Mouse (Mus musculus): ENCODE results near the gene Setd1a.
"Not testable (repeated sequence)": the region's sequence is repeated elsewhere in the genome, so short reads cannot be mapped to it uniquely, and the experiment has no call there.

The Setd1a gene

DNA sequence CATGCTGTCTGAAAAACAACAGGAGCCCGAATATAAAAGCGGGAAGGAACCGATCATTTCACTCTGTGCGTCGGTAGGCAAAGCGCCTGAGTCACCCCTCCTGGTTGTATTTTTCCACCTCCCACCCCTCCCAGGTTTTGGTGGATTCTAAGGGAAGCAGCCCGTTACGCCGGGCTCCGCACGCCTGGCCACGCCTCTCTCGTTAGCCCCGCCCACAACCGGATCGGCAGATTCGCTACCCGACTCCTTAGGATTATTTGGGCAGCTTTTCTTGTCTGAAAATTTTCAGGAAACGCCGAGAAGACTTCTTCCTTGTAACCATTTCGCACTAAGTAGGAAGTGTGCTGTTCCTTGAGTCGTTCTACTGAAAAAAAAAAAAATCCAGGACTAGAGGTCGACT is at the start of gene Setd1a:
Gene Setd1a (plus strand): TSS at position 245 of the 400 bp plus-strand sequence.
- DNase-seq (ENCODE audit: low spot score in 2 of 2), result peak in 1 of 2 experiments; percentile 87

DNA sequence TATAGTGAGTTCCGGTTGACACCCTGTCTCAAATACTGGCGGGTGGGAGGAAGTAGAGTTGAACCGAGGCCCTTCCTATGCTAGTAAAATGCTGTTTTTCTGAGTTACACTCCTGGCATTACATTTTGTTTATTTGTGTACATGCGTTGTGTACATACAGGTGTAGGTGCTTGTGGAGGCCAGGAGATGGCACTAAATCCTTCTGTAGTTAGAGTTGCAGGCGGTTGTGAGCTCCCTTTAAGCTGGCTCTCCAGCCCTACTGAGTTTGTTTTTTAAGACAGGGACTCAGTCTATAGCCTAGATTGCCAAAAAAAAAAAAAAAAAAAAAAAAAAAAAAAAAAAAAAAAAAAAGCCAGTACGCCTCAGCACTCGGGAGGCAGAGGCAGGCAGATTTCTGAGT is 48.6 kb upstream of the Setd1a start:
- DNase-seq (ENCODE audit: low spot score in 2 of 2), result no peak

DNA sequence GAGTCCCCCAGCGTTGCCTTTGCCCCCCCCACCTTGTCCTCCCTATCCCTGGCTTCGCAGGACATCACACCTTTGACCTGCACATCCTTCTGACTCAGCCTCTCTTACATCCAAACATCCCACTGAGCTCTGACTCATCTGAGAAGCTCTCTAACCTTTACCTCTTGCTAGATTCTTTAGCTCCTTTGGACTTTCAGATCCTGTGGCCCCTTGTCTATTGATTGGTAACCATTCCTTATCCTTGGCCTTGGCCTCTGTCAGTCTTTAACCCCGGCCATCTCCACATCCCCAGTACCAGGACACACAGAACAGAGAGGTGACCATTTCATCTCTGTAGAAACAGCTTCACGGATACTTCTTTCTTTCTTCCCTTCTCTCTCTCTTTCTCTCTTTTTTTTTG is 46.3 kb upstream of the Setd1a start:
- no peak for DNase-seq (ENCODE audit: low spot score in 2 of 2)

DNA sequence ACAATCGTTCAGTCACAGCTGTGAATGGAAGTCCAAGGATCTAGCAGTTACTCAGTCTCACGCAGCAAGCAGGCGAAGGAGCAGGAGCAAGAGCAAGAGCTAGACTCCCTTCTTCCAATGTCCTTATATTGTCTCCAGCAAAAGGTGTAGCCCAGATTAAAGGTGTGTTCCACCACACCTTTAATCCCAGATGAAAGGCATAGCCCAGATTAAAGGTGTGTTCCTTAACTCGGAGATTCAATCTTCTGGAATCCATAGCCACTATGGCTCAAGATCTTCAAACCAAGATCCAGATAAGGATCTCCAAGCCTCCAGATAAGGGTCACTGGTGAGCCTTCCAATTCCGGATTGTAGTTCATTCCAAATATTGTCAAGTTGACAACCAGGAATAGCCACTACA is 44.4 kb upstream of the Setd1a start, which contains the start of gene Ctf2:
Gene Ctf2 (minus strand): TSS at position 101 of the 400 bp plus-strand sequence.
- DNase-seq (ENCODE audit: low spot score in 2 of 2), result not testable (repeated sequence)

DNA sequence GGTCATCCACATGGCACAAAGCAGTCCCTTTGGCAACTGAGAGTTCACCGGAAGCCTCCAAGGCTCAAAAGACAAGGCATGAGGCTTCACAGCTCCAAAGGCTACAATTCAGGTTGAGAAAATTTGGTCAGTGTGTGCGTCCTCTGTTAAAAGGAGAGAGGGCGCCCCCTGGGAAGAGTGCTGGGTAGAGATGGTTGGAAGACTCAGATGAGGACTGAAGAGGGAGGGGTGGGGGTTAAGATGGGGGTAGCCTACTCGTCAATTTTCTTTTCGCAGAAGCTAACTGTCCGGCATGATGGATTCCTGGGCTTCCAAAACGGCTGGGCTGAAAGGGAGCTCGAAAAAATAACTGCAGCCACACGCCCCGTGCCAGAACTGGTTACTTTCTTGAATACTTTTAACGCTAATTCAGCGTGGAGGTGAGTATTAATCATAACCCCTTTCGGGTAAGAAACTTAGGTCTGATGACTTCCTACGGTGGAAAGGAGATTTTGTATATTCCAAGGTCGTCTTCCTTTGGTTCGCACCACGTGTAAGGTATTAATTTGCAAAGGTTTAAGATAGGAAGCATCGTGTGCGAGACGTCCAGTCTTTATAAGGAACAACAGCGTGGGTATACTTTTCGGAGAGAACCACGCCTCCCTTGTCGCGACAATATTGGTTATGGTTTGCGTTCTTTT is 32.0 kb upstream of the Setd1a start, which contains the start of gene Fbxl19:
Gene Fbxl19 (plus strand): TSS at position 178 of the 680 bp plus-strand sequence.
- DNase-seq (ENCODE audit: low spot score in 2 of 2), result peak in 1 of 2 experiments; percentile 83

DNA sequence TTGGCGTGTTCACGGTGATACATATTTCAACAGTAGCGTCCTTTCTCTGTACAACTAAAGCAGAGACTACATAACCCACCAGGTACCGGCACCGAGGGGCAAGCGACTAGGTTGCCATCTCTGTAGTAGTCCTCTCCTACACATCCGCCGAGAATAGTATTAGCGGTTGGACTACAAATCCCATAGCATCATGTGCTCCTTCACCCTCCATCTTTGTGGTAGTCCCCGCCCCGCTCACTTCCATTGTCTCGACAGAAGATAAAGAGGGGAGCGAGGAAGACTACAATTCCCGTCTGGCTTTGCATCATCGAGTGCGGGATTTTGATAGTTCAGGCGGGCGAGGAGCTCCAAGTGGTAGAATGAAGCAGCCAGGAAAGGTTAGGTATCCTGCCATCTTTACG is 31.2 kb upstream of the Setd1a start:
- peak; percentile 96 to 97 for DNase-seq (ENCODE audit: low spot score in 2 of 2)

DNA sequence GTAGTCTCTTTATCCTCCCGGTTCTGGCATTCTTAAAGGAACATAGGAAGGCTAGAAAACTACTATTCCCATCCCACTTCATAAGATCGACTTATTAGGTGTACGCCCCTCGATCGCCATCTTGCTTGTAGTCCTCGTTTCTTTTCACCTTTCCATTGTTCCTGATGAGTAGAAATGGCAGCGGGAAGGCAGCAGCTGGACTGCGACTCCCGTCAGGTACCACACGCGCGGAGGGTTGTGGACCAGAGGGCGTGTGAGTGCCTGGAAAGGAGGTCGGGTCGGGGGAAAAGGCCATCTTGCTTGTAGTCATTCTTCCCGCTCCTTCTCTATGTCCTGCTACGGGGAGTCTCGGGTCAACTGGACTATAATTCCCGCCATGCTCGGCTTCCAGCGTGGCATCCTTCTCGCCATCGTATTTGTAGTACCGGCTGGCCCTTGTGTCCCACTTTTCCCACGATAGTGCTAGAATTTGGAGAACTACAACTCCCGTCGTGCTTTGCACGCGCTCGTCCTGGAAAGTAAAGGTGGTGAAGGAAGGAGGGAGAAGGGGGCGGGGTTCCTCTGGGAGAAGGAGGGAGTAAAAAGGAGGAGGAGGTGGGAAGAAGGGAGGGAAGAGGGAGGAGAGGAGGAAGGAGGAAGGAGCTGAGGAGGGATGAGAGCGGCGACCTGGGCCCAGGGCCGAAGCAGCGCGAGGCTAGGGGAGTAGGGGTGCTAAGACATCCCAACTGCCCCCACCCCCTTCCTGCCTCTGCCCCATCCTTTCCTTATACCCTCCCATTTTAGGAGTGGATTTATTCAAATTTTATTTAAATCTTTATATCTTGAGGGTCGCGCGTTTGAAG is 30.6 kb upstream of the Setd1a start:
- DNase-seq (ENCODE audit: low spot score in 2 of 2), result peak; percentile 99

DNA sequence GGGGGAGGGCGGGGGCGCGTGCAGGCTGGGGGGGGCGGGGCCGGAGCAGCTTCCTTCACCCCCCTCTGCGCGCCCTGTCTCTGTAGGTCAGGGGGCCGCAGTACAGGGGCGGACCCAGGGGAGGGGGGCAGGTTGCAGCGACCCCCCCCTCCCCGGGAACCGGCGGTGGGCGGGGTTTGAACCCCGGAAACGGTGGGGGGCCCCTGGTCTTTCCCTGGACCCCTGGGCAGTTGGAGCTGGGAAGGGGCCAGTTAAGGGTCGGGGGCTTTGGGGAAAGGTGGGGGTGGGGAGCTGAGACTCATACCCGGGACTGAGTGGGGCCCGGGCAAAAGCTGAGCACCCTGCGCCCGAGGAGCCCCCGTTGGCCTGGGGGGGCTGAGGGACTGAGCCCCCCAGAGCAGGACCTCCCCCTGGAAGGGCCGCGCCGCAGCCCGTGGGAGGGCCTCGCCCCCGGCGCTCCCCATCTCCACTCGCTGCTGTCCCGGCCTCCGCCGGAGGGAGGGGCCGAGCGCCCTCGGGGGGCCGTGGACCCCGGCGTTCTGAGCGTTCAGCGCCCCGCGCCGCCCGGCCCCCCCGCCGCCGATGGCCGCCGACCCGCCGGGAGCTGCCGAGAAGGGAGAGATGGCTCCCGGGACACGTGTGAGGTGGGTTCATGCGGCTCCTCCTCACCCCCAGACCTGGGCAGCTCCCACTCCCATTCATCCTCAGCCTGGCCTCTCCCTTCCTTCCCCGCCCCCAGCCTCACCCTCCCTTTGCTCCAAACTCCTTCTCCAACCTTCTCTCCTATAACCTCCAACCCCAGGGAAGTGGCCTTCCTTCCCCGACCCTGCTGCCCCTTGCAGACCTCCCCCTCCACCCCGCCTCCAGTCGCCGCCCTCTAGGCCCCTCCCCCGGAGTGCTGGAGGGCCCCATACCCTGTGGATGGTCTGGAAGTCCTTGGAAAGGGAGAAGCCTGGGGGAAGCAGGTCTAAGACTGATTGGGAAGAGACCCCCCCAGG is 29.7 kb upstream of the Setd1a start:
- no peak for DNase-seq (ENCODE audit: low spot score in 2 of 2)

DNA sequence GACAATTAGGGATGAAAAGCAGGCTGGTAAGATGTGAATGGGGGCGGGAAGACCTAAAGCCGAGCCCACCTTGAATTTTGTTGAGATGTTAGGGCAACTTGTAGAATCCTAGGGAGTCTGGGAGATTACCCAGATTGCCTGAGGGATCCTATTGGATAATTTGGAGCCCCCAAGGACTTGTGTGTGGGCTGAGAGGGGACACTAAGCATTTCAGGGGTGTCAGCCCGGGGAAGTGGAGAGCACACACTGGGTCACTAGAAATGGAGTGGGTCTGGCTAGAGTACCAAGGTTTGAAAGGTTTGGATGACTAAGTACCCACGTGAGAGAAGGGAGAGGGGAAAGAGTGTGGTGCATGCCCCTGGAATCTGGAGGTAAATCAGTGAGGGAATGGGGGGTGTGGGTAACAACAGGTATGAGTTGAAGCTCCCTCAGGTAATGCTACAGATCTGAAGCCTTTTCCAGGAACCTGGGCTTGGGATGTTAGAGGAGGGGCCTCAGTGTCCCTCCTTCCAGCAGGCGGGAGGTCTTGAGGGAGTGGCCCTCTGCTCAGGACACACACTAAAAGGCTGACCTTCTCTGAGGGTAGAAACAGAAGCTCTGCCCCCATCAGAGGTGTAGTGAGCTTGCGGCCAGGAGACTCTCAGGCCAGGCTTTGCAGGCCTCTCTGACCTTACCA is 28.8 kb upstream of the Setd1a start:
- DNase-seq (ENCODE audit: low spot score in 2 of 2), result no peak

DNA sequence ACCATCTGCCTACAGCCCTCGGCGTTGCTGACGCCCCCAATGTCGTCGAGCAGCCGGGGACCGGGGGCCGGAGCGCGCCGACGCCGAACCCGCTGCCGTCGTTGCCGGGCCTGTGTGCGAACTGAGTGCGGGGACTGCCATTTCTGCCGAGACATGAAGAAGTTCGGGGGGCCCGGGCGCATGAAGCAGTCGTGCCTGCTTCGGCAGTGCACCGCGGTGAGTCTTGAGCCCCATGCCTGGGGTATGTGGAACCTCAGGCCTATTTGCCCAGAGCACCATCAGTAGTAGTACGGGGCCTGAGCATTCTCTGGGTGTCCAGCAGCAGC is 28.3 kb upstream of the Setd1a start:
- DNase-seq (ENCODE audit: low spot score in 2 of 2), result no peak

DNA sequence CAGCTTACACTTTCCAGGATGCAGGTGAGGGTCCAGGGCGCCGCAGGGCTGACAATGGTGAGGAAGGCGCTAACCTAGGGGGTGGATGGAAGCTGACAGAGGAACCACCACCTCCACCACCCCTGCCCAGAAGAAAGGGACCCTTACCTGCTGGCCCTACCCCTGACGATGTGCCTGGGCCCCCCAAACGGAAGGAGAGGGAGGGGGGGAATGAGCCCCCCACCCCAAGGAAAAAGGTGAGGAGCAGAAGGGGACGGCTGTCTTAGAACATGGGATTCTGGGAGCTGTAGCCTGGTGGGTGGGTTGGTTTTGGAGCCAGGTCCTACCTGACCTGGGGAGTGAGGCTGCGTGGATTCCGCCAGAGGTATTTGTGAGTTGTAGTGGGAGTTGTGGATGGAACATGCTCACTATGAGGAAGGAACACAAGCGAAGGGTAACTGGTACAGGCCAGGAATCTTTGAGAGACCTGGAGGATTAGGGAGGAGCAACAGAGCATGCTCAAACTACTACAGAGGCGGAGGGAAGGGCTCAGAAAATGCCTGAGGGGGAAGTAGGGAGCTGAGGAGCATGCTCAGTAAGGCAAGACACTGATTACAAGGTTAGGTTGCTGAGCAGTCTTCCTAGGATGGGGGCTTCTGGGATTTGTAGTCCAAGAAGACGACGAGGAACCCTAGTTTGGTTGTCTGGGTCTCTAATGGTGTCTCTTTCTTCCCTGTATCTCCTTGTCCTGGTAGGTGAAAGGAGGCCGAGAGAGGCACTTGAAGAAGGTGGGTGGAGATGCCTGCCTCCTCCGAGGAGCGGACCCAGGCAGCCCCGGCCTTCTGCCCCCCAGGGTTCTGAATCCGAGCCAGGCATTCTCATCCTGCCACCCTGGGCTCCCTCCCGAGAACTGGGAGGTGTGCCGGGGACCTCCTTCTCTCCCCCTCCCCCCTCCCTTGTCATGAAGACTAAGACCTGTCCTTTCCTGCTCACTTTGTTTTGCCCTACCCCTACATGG is 26.0 kb upstream of the Setd1a start:
- DNase-seq (ENCODE audit: low spot score in 2 of 2), result peak in 1 of 2 experiments; percentile 76

DNA sequence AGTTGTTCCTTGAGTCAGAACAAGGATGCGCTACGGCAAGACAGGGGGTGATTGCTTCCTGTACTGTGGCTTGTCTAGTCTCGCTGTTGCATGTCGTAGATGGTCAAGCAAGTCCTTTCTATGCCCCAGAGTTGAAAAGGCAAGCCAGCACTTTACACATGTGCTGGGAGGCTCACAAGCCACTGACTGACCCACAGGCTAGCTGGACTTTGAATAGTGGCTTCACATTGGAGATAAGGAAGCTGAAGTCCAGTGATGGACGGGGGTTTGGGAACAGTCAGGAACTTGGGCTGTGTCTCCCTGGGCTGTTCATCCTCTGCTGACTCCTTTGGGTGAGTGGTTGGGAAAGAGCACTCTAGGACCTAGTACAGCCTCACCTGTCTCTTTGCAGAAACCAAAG is 24.9 kb upstream of the Setd1a start:
- no peak for DNase-seq (ENCODE audit: low spot score in 2 of 2)

DNA sequence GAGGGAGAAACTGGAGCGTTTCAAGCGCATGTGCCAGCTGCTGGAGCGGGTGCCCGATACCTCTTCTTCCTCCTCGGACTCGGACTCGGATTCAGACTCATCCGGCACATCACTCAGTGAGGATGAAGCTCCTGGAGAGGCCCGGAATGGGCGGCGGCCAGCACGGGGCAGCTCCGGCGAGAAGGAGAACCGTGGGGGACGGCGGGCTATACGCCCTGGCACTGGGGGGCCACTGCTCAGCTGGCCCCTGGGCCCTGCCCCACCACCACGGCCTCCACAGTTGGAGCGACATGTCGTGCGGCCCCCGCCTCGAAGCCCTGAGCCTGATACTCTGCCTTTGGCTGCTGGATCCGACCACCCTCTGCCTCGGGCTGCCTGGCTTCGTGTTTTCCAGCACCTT is 24.4 kb upstream of the Setd1a start:
- DNase-seq (ENCODE audit: low spot score in 2 of 2), result no peak

DNA sequence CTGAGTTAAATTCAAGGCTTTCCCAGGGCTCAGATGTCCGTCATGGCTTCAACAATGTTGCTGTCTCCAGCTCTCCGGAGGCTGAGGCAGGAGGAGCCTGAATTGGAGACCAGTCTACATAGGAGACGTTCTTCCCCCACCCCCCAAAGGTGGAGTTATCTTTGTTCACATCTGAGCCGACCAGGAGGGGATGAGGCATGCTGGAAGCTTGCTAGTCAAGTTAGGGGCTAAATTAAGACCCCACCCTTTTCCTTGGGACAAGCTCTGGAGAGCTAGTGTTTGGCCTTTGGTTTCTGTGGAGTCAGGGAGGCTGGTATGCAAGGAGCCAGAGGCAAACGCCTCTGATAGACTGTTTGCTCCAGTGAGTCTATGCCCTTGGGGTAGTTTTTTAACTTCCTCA is 23.3 kb upstream of the Setd1a start:
- no peak for DNase-seq (ENCODE audit: low spot score in 2 of 2)

DNA sequence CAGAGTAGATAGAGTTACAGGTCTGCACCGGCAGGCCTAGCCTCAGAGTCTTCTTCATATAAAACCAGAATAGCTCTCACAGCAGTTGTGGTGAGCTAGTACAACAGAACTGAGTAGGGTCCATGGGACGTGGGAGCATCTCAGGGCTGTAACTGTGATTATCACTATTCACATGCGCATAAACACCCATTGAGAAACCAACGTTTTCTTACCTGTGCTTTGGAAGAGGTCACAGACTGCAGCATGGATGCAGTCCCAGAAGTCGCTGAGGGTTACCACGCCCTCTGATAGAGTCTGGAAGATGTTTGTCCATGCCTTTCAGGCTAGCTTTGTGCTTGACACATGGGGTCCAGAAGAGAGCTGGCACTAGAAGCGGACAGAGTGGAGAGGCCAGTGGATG is 22.7 kb upstream of the Setd1a start:
- DNase-seq (ENCODE audit: low spot score in 2 of 2), result no peak

DNA sequence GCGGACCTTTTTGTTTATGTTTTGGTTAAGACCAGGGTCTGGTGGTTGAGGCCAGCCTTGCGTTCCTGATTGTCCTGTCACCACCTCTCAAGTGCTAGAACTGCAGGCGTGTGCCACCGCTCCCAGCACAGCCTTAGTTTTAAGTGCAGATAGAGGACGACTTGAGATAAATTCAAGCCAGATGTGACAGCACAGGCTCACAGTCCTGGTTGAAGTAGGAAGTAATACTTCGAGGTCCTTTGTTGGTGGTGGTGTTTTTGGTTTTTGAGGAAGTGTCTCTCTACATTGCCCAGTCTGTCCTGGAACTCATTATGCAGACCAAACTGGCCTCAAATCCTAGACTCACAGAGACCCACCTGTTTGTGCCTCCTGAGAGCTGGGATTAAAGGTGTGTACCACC is 16.8 kb upstream of the Setd1a start:
- DNase-seq (ENCODE audit: low spot score in 2 of 2), result no peak

DNA sequence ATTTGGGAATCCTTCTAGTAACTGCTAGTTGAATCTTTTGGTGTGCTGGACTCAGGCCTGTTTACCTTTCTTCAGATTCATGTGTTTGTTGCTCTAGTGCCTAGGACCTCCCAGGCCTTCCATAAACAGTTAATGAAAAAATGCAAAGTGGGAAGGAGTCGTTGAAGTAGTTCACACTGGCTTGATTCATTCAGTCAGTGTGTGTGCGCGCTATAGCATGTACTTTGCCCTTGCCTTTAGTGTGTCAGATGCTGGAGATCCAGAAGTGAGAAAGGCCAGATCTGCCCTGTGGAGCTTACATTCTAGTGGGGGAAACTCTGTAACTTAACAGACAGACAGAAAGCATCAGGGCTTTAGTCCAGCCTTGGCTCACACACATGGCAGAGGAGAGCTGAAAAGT is 16.0 kb upstream of the Setd1a start:
- no peak for DNase-seq (ENCODE audit: low spot score in 2 of 2)

DNA sequence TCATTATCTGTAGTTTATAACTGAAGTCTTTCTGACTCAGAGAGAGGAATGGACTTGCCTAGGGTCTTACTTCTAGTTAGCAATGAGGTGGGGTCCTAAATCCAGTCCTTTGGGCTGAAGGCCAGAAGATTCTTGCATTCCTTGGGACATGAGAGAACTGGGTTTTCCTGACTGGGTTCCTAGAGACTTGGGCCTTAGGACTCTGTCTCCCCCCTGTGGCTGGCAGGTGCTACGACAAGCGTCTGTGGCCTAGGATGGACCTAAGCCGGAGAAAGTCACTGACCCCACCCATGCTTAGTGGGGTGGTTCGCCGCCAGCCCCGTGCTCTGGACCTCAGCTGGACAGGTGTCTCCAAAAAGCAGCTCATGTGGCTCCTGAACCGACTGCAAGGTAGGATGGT is 15.4 kb upstream of the Setd1a start:
- no peak for DNase-seq (ENCODE audit: low spot score in 2 of 2)

DNA sequence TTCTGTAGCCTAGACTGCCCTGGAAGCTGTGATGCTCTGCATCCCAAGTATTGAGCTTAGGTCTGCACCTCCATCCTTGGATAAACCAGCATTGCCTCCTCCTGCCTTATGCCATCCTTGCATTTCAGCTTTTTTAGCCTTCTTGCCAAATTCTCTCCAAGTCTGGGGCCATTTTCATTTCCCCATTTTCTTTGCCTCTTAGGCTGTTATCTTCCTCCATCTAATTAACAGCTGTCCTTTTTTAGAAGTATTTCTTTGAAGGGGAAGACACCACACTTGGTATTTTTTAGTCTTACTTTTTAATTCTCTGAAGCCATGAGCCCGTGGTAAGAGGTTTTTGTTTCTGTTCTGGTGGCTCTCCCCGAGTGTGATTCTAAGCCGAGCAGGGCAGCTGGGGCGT is 12.8 kb upstream of the Setd1a start:
- no peak for DNase-seq (ENCODE audit: low spot score in 2 of 2)

DNA sequence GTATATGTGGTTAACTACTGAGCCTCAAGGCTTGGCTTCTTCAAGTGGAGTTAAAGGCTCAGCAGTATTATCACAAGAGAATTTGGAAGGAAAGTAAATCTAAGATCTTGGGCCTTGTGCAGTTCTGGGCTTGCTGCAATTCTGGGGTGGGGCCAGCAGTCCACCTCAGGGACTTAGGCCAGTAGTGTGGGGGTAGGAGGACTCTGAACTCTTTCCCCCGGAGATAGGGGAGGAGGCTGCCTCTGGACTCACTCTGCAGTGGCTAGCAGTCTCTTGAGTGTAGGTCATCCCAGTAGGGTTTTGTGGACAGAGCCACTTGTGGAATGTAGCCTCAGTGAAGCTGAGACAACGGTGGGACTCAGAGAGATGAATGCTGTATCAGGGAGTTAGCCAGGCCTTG is 10.7 kb upstream of the Setd1a start:
- no peak for DNase-seq (ENCODE audit: low spot score in 2 of 2)

All from left cerebral cortex, adult 9 months (tissue).